Mouse (Mus musculus): ENCODE data around the gene Hspb6. TPM values are rescaled to one million over a fixed set of nuclear protein-coding genes. Genes with fewer than 3 reads are reported as not detected.

The Hspb6 gene
- polyA plus RNA-seq (2014; fragmentation: Illumina TruSeq; extraction: RNeasy Lipid Tissue Mini Kit (QIAGEN cat#74804); ENCODE audit: low read depth, low replicate concordance) = 19.1 TPM

GRCm38 (mm10) chr7:30552102-30553020 lies at the start of gene Hspb6, which contains the start of gene Proser3:
Hspb6 (plus strand) TSS chr7:30552178.
Proser3 (minus strand) TSS chr7:30552299.

GRCm38 (mm10) chr7:30534633-30535577 lies 17.1 kb upstream of the Hspb6 start, which contains the start of gene Arhgap33:
Arhgap33 (minus strand) TSS chr7:30535060.

DNA sequence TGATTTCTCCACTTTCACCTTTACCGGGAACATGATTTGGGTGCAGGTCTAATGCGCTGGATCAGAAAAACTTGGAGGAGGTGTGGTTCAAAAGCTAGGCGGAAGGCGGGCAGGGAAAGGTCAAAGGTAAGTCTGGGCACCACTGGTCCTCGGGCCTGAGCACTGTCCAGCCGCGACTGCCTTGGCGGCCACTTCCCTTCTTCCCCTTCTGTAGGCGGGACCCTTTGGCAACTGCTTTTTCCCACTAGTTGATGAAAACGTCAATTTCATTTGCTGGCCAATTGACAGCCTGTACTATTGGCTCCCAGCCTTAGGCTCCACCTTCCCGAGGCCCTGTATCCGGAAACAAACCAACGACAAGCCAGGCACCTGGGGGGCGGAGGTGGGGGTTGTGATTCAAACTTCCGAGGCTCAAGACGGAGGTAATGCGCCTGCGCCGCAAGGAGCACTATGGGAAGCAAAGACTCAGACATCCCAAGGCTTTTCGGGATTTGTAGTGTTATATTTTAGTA lies 7.5 kb downstream of the Hspb6 start, which contains the start of gene Lin37:
TSS of gene Lin37 (minus strand) at position 396 of the 512 bp plus-strand sequence.

GRCm38 (mm10) chr7:30563117-30563905 lies 11.3 kb downstream of the Hspb6 start, which contains the start of the genes U2af1l4, Gm49396 and Psenen:
U2af1l4 (plus strand) TSS chr7:30563301.
Gm49396 (plus strand) TSS chr7:30563344.
Psenen (minus strand) TSS chr7:30563627.

GRCm38 (mm10) chr7:30564970-30565571 lies 13.1 kb downstream of the Hspb6 start, which contains the start of gene Igflr1:
Igflr1 (plus strand) TSS chr7:30565427.

DNA sequence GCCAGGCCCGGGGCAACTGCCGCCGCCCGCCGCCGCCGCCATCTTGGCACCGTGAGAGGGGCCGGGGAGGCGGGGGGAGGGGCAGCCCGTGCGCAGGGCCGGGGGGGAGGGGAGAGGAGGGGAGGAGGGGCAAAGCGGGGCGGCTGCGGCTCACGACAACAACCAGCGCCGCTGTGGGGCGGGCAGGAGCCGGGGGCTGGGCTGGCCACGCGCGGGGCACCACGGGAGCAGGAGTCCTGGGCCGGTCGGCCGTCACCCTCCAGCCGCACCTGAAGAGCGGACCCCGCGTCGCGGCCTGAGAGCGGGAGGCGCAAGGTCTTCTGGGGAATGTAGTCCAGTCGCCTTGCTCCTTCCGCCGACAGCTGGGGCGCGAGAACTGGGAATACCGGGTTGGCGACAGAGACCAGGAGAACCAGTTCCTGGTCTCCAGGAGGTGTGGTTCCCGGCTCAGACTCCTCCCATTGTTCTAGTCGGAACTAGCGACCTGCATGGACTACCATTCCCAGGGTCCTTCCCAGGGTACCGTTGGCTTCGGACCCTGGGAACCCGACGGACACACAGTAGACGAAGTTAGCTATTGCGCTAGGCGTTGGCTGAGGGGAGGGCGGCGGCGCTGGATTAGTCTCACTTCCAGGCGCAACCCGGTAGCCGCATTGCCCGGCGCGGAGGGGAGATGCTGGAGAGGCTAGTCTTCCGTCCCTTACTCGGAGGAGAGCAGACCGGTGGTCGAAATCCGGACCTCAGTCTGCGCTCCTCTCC lies 36.9 kb downstream of the Hspb6 start, which contains the start of gene Kmt2b:
TSS of gene Kmt2b (minus strand) at position 51 of the 759 bp plus-strand sequence.

GRCm38 (mm10) chr7:30598786-30599185 lies 46.8 kb downstream of the Hspb6 start, which contains the start of gene Zbtb32:
Zbtb32 (minus strand) TSS chr7:30598909.

Other genes starting within 250 kb of the Hspb6 start
- 44.2 TPM for gene Alkbh6, start 243.5 kb upstream of the Hspb6 start, polyA plus RNA-seq (2014; fragmentation: Illumina TruSeq; extraction: RNeasy Lipid Tissue Mini Kit (QIAGEN cat#74804); ENCODE audit: low read depth, low replicate concordance)
- gene Syne4, start 237.4 kb upstream of the Hspb6 start, polyA plus RNA-seq (2014; fragmentation: Illumina TruSeq; extraction: RNeasy Lipid Tissue Mini Kit (QIAGEN cat#74804); ENCODE audit: low read depth, low replicate concordance) = 5.0 TPM
- gene E130208F15Rik, start 230.4 kb upstream of the Hspb6 start, polyA plus RNA-seq (2014; fragmentation: Illumina TruSeq; extraction: RNeasy Lipid Tissue Mini Kit (QIAGEN cat#74804); ENCODE audit: low read depth, low replicate concordance) = 1.2 TPM
- 9.0 TPM for gene Sdhaf1, start 228.3 kb upstream of the Hspb6 start, polyA plus RNA-seq (2014; fragmentation: Illumina TruSeq; extraction: RNeasy Lipid Tissue Mini Kit (QIAGEN cat#74804); ENCODE audit: low read depth, low replicate concordance)
- 1.7 TPM for gene Lrfn3, start 189.4 kb upstream of the Hspb6 start, polyA plus RNA-seq (2014; fragmentation: Illumina TruSeq; extraction: RNeasy Lipid Tissue Mini Kit (QIAGEN cat#74804); ENCODE audit: low read depth, low replicate concordance)
- gene Tyrobp, start 138.4 kb upstream of the Hspb6 start, polyA plus RNA-seq (2014; fragmentation: Illumina TruSeq; extraction: RNeasy Lipid Tissue Mini Kit (QIAGEN cat#74804); ENCODE audit: low read depth, low replicate concordance) = 114 TPM
- gene Hcst, start 132.3 kb upstream of the Hspb6 start, polyA plus RNA-seq (2014; fragmentation: Illumina TruSeq; extraction: RNeasy Lipid Tissue Mini Kit (QIAGEN cat#74804); ENCODE audit: low read depth, low replicate concordance) = 4.5 TPM
- 1.9 TPM for gene Nfkbid, start 130.4 kb upstream of the Hspb6 start, polyA plus RNA-seq (2014; fragmentation: Illumina TruSeq; extraction: RNeasy Lipid Tissue Mini Kit (QIAGEN cat#74804); ENCODE audit: low read depth, low replicate concordance)
- 2.8 TPM for gene Aplp1, start 106.6 kb upstream of the Hspb6 start, polyA plus RNA-seq (2014; fragmentation: Illumina TruSeq; extraction: RNeasy Lipid Tissue Mini Kit (QIAGEN cat#74804); ENCODE audit: low read depth, low replicate concordance)
- gene Kirrel2, start 94.5 kb upstream of the Hspb6 start, polyA plus RNA-seq (2014; fragmentation: Illumina TruSeq; extraction: RNeasy Lipid Tissue Mini Kit (QIAGEN cat#74804); ENCODE audit: low read depth, low replicate concordance) = not detected
- gene Nphs1, start 93.9 kb upstream of the Hspb6 start, polyA plus RNA-seq (2014; fragmentation: Illumina TruSeq; extraction: RNeasy Lipid Tissue Mini Kit (QIAGEN cat#74804); ENCODE audit: low read depth, low replicate concordance) = not detected
- not detected for gene Prodh2, start 58.6 kb upstream of the Hspb6 start, polyA plus RNA-seq (2014; fragmentation: Illumina TruSeq; extraction: RNeasy Lipid Tissue Mini Kit (QIAGEN cat#74804); ENCODE audit: low read depth, low replicate concordance)
- gene Arhgap33, start 17.1 kb upstream of the Hspb6 start, polyA plus RNA-seq (2014; fragmentation: Illumina TruSeq; extraction: RNeasy Lipid Tissue Mini Kit (QIAGEN cat#74804); ENCODE audit: low read depth, low replicate concordance) = 11.2 TPM
- 13.6 TPM for gene Proser3, start 121 bp downstream of the Hspb6 start, polyA plus RNA-seq (2014; fragmentation: Illumina TruSeq; extraction: RNeasy Lipid Tissue Mini Kit (QIAGEN cat#74804); ENCODE audit: low read depth, low replicate concordance)
- gene Lin37, start 7.7 kb downstream of the Hspb6 start, polyA plus RNA-seq (2014; fragmentation: Illumina TruSeq; extraction: RNeasy Lipid Tissue Mini Kit (QIAGEN cat#74804); ENCODE audit: low read depth, low replicate concordance) = 26.3 TPM
- gene U2af1l4, start 11.1 kb downstream of the Hspb6 start, polyA plus RNA-seq (2014; fragmentation: Illumina TruSeq; extraction: RNeasy Lipid Tissue Mini Kit (QIAGEN cat#74804); ENCODE audit: low read depth, low replicate concordance) = 50.0 TPM
- 6.5 TPM for gene Gm49396, start 11.2 kb downstream of the Hspb6 start, polyA plus RNA-seq (2014; fragmentation: Illumina TruSeq; extraction: RNeasy Lipid Tissue Mini Kit (QIAGEN cat#74804); ENCODE audit: low read depth, low replicate concordance)
- gene Psenen, start 11.4 kb downstream of the Hspb6 start, polyA plus RNA-seq (2014; fragmentation: Illumina TruSeq; extraction: RNeasy Lipid Tissue Mini Kit (QIAGEN cat#74804); ENCODE audit: low read depth, low replicate concordance) = 138 TPM
- gene Igflr1, start 13.2 kb downstream of the Hspb6 start, polyA plus RNA-seq (2014; fragmentation: Illumina TruSeq; extraction: RNeasy Lipid Tissue Mini Kit (QIAGEN cat#74804); ENCODE audit: low read depth, low replicate concordance) = 2.8 TPM
- 28.8 TPM for gene Kmt2b, start 36.5 kb downstream of the Hspb6 start, polyA plus RNA-seq (2014; fragmentation: Illumina TruSeq; extraction: RNeasy Lipid Tissue Mini Kit (QIAGEN cat#74804); ENCODE audit: low read depth, low replicate concordance)
- gene Zbtb32, start 46.7 kb downstream of the Hspb6 start, polyA plus RNA-seq (2014; fragmentation: Illumina TruSeq; extraction: RNeasy Lipid Tissue Mini Kit (QIAGEN cat#74804); ENCODE audit: low read depth, low replicate concordance) = 2.1 TPM
- 25.2 TPM for gene Upk1a, start 60.7 kb downstream of the Hspb6 start, polyA plus RNA-seq (2014; fragmentation: Illumina TruSeq; extraction: RNeasy Lipid Tissue Mini Kit (QIAGEN cat#74804); ENCODE audit: low read depth, low replicate concordance)
- gene Cox6b1, start 74.0 kb downstream of the Hspb6 start, polyA plus RNA-seq (2014; fragmentation: Illumina TruSeq; extraction: RNeasy Lipid Tissue Mini Kit (QIAGEN cat#74804); ENCODE audit: low read depth, low replicate concordance) = 824 TPM
- gene Etv2, start 83.7 kb downstream of the Hspb6 start, polyA plus RNA-seq (2014; fragmentation: Illumina TruSeq; extraction: RNeasy Lipid Tissue Mini Kit (QIAGEN cat#74804); ENCODE audit: low read depth, low replicate concordance) = not detected
- 55.3 TPM for gene Rbm42, start 98.1 kb downstream of the Hspb6 start, polyA plus RNA-seq (2014; fragmentation: Illumina TruSeq; extraction: RNeasy Lipid Tissue Mini Kit (QIAGEN cat#74804); ENCODE audit: low read depth, low replicate concordance)
- gene Haus5, start 112.8 kb downstream of the Hspb6 start, polyA plus RNA-seq (2014; fragmentation: Illumina TruSeq; extraction: RNeasy Lipid Tissue Mini Kit (QIAGEN cat#74804); ENCODE audit: low read depth, low replicate concordance) = 12.3 TPM
- gene Pmis2, start 119.4 kb downstream of the Hspb6 start, polyA plus RNA-seq (2014; fragmentation: Illumina TruSeq; extraction: RNeasy Lipid Tissue Mini Kit (QIAGEN cat#74804); ENCODE audit: low read depth, low replicate concordance) = 2.8 TPM
- gene 2200002J24Rik, start 146.7 kb downstream of the Hspb6 start, polyA plus RNA-seq (2014; fragmentation: Illumina TruSeq; extraction: RNeasy Lipid Tissue Mini Kit (QIAGEN cat#74804); ENCODE audit: low read depth, low replicate concordance) = not detected
- 66.9 TPM for gene Atp4a, start 160.0 kb downstream of the Hspb6 start, polyA plus RNA-seq (2014; fragmentation: Illumina TruSeq; extraction: RNeasy Lipid Tissue Mini Kit (QIAGEN cat#74804); ENCODE audit: low read depth, low replicate concordance)
- 135 TPM for gene Tmem147, start 177.4 kb downstream of the Hspb6 start, polyA plus RNA-seq (2014; fragmentation: Illumina TruSeq; extraction: RNeasy Lipid Tissue Mini Kit (QIAGEN cat#74804); ENCODE audit: low read depth, low replicate concordance)
- gene Gapdhs, start 191.5 kb downstream of the Hspb6 start, polyA plus RNA-seq (2014; fragmentation: Illumina TruSeq; extraction: RNeasy Lipid Tissue Mini Kit (QIAGEN cat#74804); ENCODE audit: low read depth, low replicate concordance) = 58.5 TPM
- gene Sbsn, start 199.3 kb downstream of the Hspb6 start, polyA plus RNA-seq (2014; fragmentation: Illumina TruSeq; extraction: RNeasy Lipid Tissue Mini Kit (QIAGEN cat#74804); ENCODE audit: low read depth, low replicate concordance) = 31.5 TPM
- 12.2 TPM for gene Dmkn, start 211.6 kb downstream of the Hspb6 start, polyA plus RNA-seq (2014; fragmentation: Illumina TruSeq; extraction: RNeasy Lipid Tissue Mini Kit (QIAGEN cat#74804); ENCODE audit: low read depth, low replicate concordance)
- not detected for gene Krtdap, start 235.7 kb downstream of the Hspb6 start, polyA plus RNA-seq (2014; fragmentation: Illumina TruSeq; extraction: RNeasy Lipid Tissue Mini Kit (QIAGEN cat#74804); ENCODE audit: low read depth, low replicate concordance)